Mouse (Mus musculus): ENCODE data around the gene Tbata. TPM values are rescaled to one million over a fixed set of nuclear protein-coding genes. Genes with fewer than 3 reads are reported as not detected.

Gene Tbata
- polyA plus RNA-seq, 1 experiment from 2014 or later = not detected

DNA sequence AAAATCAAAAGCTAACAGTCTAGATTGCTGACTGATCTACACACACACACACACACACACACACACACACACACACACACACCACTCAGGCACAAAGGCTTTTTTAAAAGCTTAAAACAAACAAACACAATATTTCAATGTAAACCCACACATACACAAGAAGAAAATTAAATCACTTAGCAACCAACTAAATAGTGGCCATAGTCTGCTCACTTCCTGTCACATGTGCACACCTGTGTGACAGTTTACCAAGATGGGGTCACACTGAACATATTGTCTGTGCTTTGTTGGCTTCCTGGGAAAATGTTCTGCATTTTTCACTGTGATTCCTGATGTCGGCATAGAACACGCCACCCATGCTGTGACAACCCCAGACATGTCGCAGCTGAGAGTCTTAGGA, 60.0 kb downstream of the Tbata start:
- H3K9ac ChIP-seq (ENCODE audit: low read depth, low read length) = no peak overlapping the region
- no peak overlapping the region for H3K27ac ChIP-seq (ENCODE audit: low read depth, low read length)
- H3K9me3 ChIP-seq (ENCODE audit: control insufficient read depth, low read length) = no peaks in the 10 kb centered on the region
- H3K4me3 ChIP-seq (ENCODE audit: low read depth, low read length) = no peak overlapping the region
- ATAC-seq (replicated peaks; ENCODE audit: low FRiP score) (no peak), DNase-seq (ENCODE audit: low spot score) (no peak)
- H3K27me3 ChIP-seq (replicated peaks; ENCODE audit: control insufficient read depth, insufficient read depth, low read length) = peaks cover 6% of the 10 kb centered on the region
- H3K4me1 ChIP-seq (replicated peaks; ENCODE audit: control insufficient read depth, insufficient read depth, low read length) = no peaks in the 10 kb centered on the region
- no peaks in the 10 kb centered on the region for H3K36me3 ChIP-seq (ENCODE audit: control insufficient read depth, insufficient read depth, low read length)
- 83% methylated on average over 3 of the region's 3 CpGs for WGBS
- H3K4me2 ChIP-seq = no peak overlapping the region

DNA sequence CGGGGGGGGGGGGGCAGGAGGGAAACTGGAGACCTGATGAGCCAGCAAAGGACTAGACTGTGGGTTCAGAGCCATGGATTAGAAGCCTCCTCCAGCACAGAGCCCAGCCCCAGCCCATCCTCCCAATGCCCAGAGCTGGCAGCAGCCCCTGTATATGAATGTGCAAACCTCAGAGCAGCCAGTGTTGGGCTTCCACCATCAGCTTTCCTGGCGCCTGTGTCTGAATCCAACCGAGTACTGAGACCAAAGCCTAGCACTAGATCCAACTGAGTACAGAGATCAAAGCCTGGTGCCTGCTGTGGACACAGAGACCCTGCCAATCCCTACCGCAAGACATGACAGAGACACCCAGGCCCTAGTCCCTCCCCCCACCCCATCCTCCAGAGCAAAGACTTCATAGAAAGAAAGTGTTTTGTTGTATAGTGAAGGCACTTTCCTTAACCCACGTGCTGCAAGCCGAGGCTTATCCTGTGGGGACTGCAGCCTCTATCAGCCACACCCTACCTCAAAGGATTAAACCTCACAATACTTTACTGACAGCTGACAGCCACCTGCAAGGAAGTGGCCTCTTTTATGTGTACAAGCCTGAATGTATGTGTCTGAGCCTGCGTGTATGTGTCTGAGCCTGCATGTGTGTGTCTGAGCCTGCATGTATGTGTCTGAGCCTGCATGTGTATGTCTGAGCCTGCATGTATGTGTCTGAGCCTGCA, 61.3 kb downstream of the Tbata start:
- Histone ChIP-seq H3K36me3 (ENCODE audit: control insufficient read depth, insufficient read depth, low read length) (no peaks in the 10 kb centered on the region), H3K4me3 (ENCODE audit: low read depth, low read length) (no peak overlapping the region), H3K27me3 (replicated peaks; ENCODE audit: control insufficient read depth, insufficient read depth, low read length) (peaks cover 7% of the 10 kb centered on the region), H3K9ac (ENCODE audit: low read depth, low read length) (no peak overlapping the region), H3K4me1 (replicated peaks; ENCODE audit: control insufficient read depth, insufficient read depth, low read length) (no peaks in the 10 kb centered on the region), H3K9me3 (ENCODE audit: control insufficient read depth, low read length) (no peaks in the 10 kb centered on the region), H3K4me2 (no peak overlapping the region), H3K27ac (ENCODE audit: low read depth, low read length) (no peak overlapping the region)
- DNase-seq (ENCODE audit: low spot score) (no peak), ATAC-seq (replicated peaks; ENCODE audit: low FRiP score) (no peak)
- 42% methylated on average over 7 of the region's 7 CpGs for WGBS

GRCm38 (mm10) chr10:61234319-61234718, 62.6 kb downstream of the Tbata start:
- 69% methylated on average over 4 of the region's 4 CpGs for WGBS
- Histone ChIP-seq H3K4me3 (ENCODE audit: low read depth, low read length) (no peak overlapping the region), H3K4me2 (no peak overlapping the region), H3K27me3 (replicated peaks; ENCODE audit: control insufficient read depth, insufficient read depth, low read length) (peaks cover 3% of the 10 kb centered on the region; the same call in 1 of the 2 replicates), H3K9ac (ENCODE audit: low read depth, low read length) (no peak overlapping the region), H3K4me1 (replicated peaks; ENCODE audit: control insufficient read depth, insufficient read depth, low read length) (no peaks in the 10 kb centered on the region), H3K27ac (ENCODE audit: low read depth, low read length) (no peak overlapping the region), H3K36me3 (ENCODE audit: control insufficient read depth, insufficient read depth, low read length) (no peaks in the 10 kb centered on the region), H3K9me3 (ENCODE audit: control insufficient read depth, low read length) (no peaks in the 10 kb centered on the region)
- no peak for DNase-seq (ENCODE audit: low spot score)
- ATAC-seq (replicated peaks; ENCODE audit: low FRiP score) = no peak

GRCm38 (mm10) chr10:61235677-61236267, 64.0 kb downstream of the Tbata start:
- H3K4me2 ChIP-seq = no peak overlapping the region
- DNase-seq (ENCODE audit: low spot score) (no peak), ATAC-seq (replicated peaks; ENCODE audit: low FRiP score) (no peak)
- no peaks in the 10 kb centered on the region for H3K4me1 ChIP-seq (replicated peaks; ENCODE audit: control insufficient read depth, insufficient read depth, low read length)
- H3K27me3 ChIP-seq (replicated peaks; ENCODE audit: control insufficient read depth, insufficient read depth, low read length) = peaks cover 3% of the 10 kb centered on the region; the same call in 1 of the 2 replicates
- no peak overlapping the region for H3K9ac ChIP-seq (ENCODE audit: low read depth, low read length)
- no peaks in the 10 kb centered on the region for H3K36me3 ChIP-seq (ENCODE audit: control insufficient read depth, insufficient read depth, low read length)
- H3K27ac ChIP-seq (ENCODE audit: low read depth, low read length) = no peak overlapping the region
- no peaks in the 10 kb centered on the region for H3K9me3 ChIP-seq (ENCODE audit: control insufficient read depth, low read length)
- no peak overlapping the region for H3K4me3 ChIP-seq (ENCODE audit: low read depth, low read length)
- 77% methylated on average over 6 of the region's 6 CpGs for WGBS

- Histone ChIP-seq H3K27ac (ENCODE audit: low read depth, low read length) (no peak overlapping the region), H3K4me1 (replicated peaks; ENCODE audit: control insufficient read depth, insufficient read depth, low read length) (no peaks in the 10 kb centered on the region), H3K36me3 (ENCODE audit: control insufficient read depth, insufficient read depth, low read length) (no peaks in the 10 kb centered on the region), H3K27me3 (replicated peaks; ENCODE audit: control insufficient read depth, insufficient read depth, low read length) (peaks cover 3% of the 10 kb centered on the region; the same call in 1 of the 2 replicates), H3K4me3 (ENCODE audit: low read depth, low read length) (no peak overlapping the region), H3K9ac (ENCODE audit: low read depth, low read length) (no peak overlapping the region), H3K9me3 (ENCODE audit: control insufficient read depth, low read length) (no peaks in the 10 kb centered on the region), H3K4me2 (no peak overlapping the region)
- WGBS = 49% methylated on average over 4 of the region's 4 CpGs
- ATAC-seq (replicated peaks; ENCODE audit: low FRiP score) (no peak), DNase-seq (ENCODE audit: low spot score) (no peak)
Measured at GRCm38 (mm10) chr10:61236683-61237390, 65.1 kb downstream of the Tbata start.

DNA sequence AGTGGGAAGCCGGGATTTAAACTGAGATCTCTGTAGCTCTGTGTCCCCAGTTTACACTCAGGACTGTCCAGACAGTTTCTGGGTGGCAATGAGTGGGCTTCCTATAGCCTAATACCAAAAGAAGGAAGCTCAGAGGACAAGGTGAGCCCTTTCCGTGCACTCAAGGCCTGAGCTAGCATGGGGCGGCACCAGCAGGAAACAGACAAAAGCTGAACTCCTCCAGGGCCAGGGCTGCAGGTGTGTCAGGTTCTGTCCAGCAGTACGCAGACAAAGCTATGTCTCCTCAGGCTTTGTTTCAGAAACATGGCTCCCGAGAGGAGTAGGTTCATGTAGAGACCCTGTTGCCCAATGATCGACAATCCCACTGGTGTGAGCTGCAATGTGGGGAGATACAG, 65.6 kb downstream of the Tbata start:
- Histone ChIP-seq H3K36me3 (ENCODE audit: control insufficient read depth, insufficient read depth, low read length) (no peaks in the 10 kb centered on the region), H3K9me3 (ENCODE audit: control insufficient read depth, low read length) (no peaks in the 10 kb centered on the region), H3K9ac (ENCODE audit: low read depth, low read length) (no peak overlapping the region), H3K4me2 (no peak overlapping the region), H3K27me3 (replicated peaks; ENCODE audit: control insufficient read depth, insufficient read depth, low read length) (peaks cover 3% of the 10 kb centered on the region; the same call in 1 of the 2 replicates), H3K27ac (ENCODE audit: low read depth, low read length) (no peak overlapping the region), H3K4me1 (replicated peaks; ENCODE audit: control insufficient read depth, insufficient read depth, low read length) (no peaks in the 10 kb centered on the region), H3K4me3 (ENCODE audit: low read depth, low read length) (no peak overlapping the region)
- DNase-seq (ENCODE audit: low spot score) = no peak
- no peak for ATAC-seq (replicated peaks; ENCODE audit: low FRiP score)
- WGBS = 78% methylated on average over 6 of the region's 6 CpGs

Small RNAs within 50 kb of the gene (microRNA-seq; reads per million reads assigned to microRNA genes)
- gene Gm44308 (ENCODE audit: borderline number of aligned reads) = not detected

Other genes starting within 250 kb of the Tbata start
- 130 and 137 TPM in 2 replicates for gene Pcbd1, start 82.6 kb upstream of the Tbata start, polyA plus RNA-seq (2014; fragmentation: Nextera tagmentation; extraction: Ambion mirVana)
- gene Sgpl1, start 24.3 kb upstream of the Tbata start, polyA plus RNA-seq (2014; fragmentation: Nextera tagmentation; extraction: Ambion mirVana) = 32.0 and 32.1 TPM in 2 replicates
- 0.48 and 0.92 TPM in 2 replicates for gene Adamts14, start 101.5 kb downstream of the Tbata start, polyA plus RNA-seq (2014; fragmentation: Nextera tagmentation; extraction: Ambion mirVana)
- 0.06 and 0.19 TPM in 2 replicates for gene Prf1, start 125.9 kb downstream of the Tbata start, polyA plus RNA-seq (2014; fragmentation: Nextera tagmentation; extraction: Ambion mirVana)
- gene Pald1, start 211.6 kb downstream of the Tbata start, polyA plus RNA-seq (2014; fragmentation: Nextera tagmentation; extraction: Ambion mirVana) = 17.0 and 18.4 TPM in 2 replicates
- gene Nodal, start 246.0 kb downstream of the Tbata start, polyA plus RNA-seq (2014; fragmentation: Nextera tagmentation; extraction: Ambion mirVana) = 0.84 and 0.86 TPM in 2 replicates

Data from liver, embryonic 11.5 days (tissue).